Mouse (Mus musculus) heart, adult 9 months (tissue): ENCODE data around the gene Zfp319.

Experiments used
- DNase-seq, 2 experiments: peaks; one replicate each; pipeline ENCODE4 v3.0.0; 2022; ENCODE audit warnings: low spot score in 2 of 2

Zfp319 gene

GRCm38 (mm10) chr8:95310342-95310970, 21.3 kb downstream of the Zfp319 start, which contains the start of gene Tepp:
Gene Tepp (plus strand): TSS chr8:95310566.
- no peak for DNase-seq

GRCm38 (mm10) chr8:95306431-95306830, 25.3 kb downstream of the Zfp319 start, which contains the start of gene Cngb1:
Gene Cngb1 (minus strand): TSS chr8:95306585.
- no peak for DNase-seq

GRCm38 (mm10) chr8:95305526-95305925, 26.2 kb downstream of the Zfp319 start:
- no peak for DNase-seq

GRCm38 (mm10) chr8:95302410-95302809, 29.3 kb downstream of the Zfp319 start:
- peak in 1 of 2 experiments; percentile 34 for DNase-seq

- DNase-seq, result peak; percentile 61 to 77
These were observed 37.9 kb downstream of the Zfp319 start for GRCm38 (mm10) chr8:95293891-95294290.

- peak; percentile 92 for DNase-seq
These were observed 38.6 kb downstream of the Zfp319 start for GRCm38 (mm10) chr8:95293172-95293571.

GRCm38 (mm10) chr8:95289066-95289650, 42.6 kb downstream of the Zfp319 start:
- no peak for DNase-seq

- no peak for DNase-seq
These were observed 50.3 kb downstream of the Zfp319 start for GRCm38 (mm10) chr8:95281493-95281892.
